Mouse (Mus musculus) spleen, adult 2 months (tissue): Measurements from ENCODE around the gene Gm27021.

ENCODE experiments used
- CTCF ChIP-seq: fragments of 200-500 bp; IDR thresholded peaks from 2 replicates; pipeline ENCODE4 v1.5.1; 2011; ENCODE audit warnings: mild to moderate bottlenecking, inconsistent platforms; ENCODE audit not compliant: insufficient read depth, insufficient read length, insufficient replicate concordance; ENCODE audit errors: extremely low read depth
- POLR2A ChIP-seq: fragments of 200-500 bp; IDR thresholded peaks from 2 replicates; pipeline ENCODE4 v1.6.1; 2011; ENCODE audit warnings: low read depth, low read length, inconsistent platforms

GRCm38 (mm10) chr8:120594571-120594970, 73.3 kb downstream of the Gm27021 start:
- TF ChIP-seq CTCF (no peak), POLR2A (no peak)
